Mouse (Mus musculus) forebrain, embryonic 13.5 days (tissue): ENCODE measurements around the gene Dmrtc2. TPM values are rescaled to one million over a fixed set of nuclear protein-coding genes. Genes with fewer than 3 reads are reported as not detected.
"Not testable (repeated sequence)": the region's sequence is repeated elsewhere in the genome, so short reads cannot be mapped to it uniquely, and the experiment has no call there.

Source experiments
- ATAC-seq: fragments of 200-750 bp; cut with Nextera tagmentation; 2 replicates; pipeline ENCODE4 v1.8.0; 2017
- H3K27ac ChIP-seq: fragments of 300-500 bp; sonication (generic); 2 replicates; pipeline ENCODE4 v1.5.1; 2015; ENCODE audit warnings: inconsistent platforms, mild to moderate bottlenecking, moderate library complexity
- H3K27me3 ChIP-seq: fragments of 300-500 bp; sonication (generic); 2 replicates; pipeline ENCODE4 v1.6.1; 2015; ENCODE audit warnings: mild to moderate bottlenecking, inconsistent platforms
- H3K36me3 ChIP-seq: fragments of 300-500 bp; sonication (generic); 2 replicates; pipeline ENCODE4 v1.6.1; 2015; ENCODE audit warnings: mild to moderate bottlenecking, inconsistent platforms; ENCODE audit not compliant: poor library complexity, severe bottlenecking
- H3K4me1 ChIP-seq: fragments of 300-500 bp; sonication (generic); 2 replicates; pipeline ENCODE4 v1.6.1; 2015; ENCODE audit warnings: inconsistent platforms
- H3K4me2 ChIP-seq: fragments of 300-500 bp; sonication (generic); 2 replicates; pipeline ENCODE4 v1.6.1; 2015; ENCODE audit warnings: inconsistent platforms, mild to moderate bottlenecking, moderate library complexity
- H3K4me3 ChIP-seq: fragments of 300-500 bp; sonication (generic); 2 replicates; pipeline ENCODE4 v1.5.1; 2015; ENCODE audit warnings: mild to moderate bottlenecking, inconsistent platforms
- H3K9ac ChIP-seq: fragments of 300-500 bp; sonication (generic); 2 replicates; pipeline ENCODE4 v1.6.1; 2015; ENCODE audit warnings: mild to moderate bottlenecking, inconsistent platforms
- H3K9me3 ChIP-seq: fragments of 300-500 bp; sonication (generic); replicated peaks from 2 replicates; pipeline ENCODE4 v1.6.1; 2016; ENCODE audit warnings: inconsistent platforms
- WGBS: fragments of 180-500 bp; shearing (Covaris S2); methylation state at CpG from one replicate; pipeline ENCODE4 v1.1.7; 2015; 5-methylcytosine and 5-hydroxymethylcytosine counted together
- polyA plus RNA-seq: library from polyadenylated mRNA; unstranded; fragments of >200 nt; fragmentation: Nextera tagmentation; extraction: Ambion mirVana; gene quantifications from 2 replicates; pipeline ENCODE4 v1.2.1, GENCODE M21; 2015

Gene Dmrtc2
- 0.10 and 0.13 TPM in 2 replicates for polyA plus RNA-seq

DNA sequence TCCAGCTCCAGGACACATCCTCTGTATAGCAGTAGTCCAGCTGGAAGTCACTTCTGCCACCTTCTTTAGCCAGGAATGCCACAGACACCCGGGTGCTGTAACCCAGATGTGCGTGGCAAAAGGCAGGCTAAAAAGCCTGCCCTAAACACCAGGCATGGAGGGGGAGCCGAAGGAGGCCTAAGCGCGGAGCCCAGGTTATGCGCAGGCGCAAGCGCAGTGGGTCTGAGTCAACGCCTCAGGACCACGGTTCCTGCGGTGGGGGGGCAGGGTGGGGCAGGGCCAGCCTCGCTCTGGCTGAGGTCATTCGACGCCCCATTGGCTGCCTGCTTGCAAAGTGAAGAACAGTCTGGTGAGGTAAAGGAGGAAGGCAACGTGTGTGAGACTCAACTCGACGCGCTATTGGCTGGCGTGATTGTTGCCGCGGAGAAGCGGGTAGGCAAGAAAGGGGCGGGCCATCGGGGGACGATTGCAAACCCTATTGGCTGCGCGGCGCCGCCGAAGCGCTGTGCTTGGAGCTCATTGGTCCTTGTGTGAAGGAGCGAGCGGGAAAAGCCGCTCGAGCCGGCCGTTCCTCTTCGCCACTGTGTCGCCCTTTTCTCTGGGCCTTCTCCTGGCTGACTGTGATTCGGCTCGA is at the start of gene Dmrtc2, which contains the start of gene Lypd4:
TSS of gene Dmrtc2 (plus strand) at position 526 of the 634 bp plus-strand sequence.
TSS of gene Lypd4 (minus strand) at position 410 of the 634 bp plus-strand sequence.
- H3K4me2 ChIP-seq: peak within 1 kb of the TSS; percentile 10; the same call in 1 of the 2 replicates
- H3K36me3 ChIP-seq: no peaks in the 10 kb centered on the region
- WGBS: 56% methylated on average over 41 of the region's 41 CpGs
- H3K4me1 ChIP-seq: peaks cover 20% of the 10 kb centered on the region
- ATAC-seq: peak; percentile 21; the same call in 1 of the 2 replicates
- H3K9me3 ChIP-seq: peaks cover 8% of the 10 kb centered on the region; the same call in 1 of the 2 replicates
- no peak within 1 kb of the TSS for H3K4me3 ChIP-seq
- H3K27me3 ChIP-seq: no peaks in the 10 kb centered on the region
- H3K9ac ChIP-seq: no peak within 1 kb of the TSS; the same call in 1 of the 2 replicates
- no peak within 1 kb of the TSS for H3K27ac ChIP-seq

DNA sequence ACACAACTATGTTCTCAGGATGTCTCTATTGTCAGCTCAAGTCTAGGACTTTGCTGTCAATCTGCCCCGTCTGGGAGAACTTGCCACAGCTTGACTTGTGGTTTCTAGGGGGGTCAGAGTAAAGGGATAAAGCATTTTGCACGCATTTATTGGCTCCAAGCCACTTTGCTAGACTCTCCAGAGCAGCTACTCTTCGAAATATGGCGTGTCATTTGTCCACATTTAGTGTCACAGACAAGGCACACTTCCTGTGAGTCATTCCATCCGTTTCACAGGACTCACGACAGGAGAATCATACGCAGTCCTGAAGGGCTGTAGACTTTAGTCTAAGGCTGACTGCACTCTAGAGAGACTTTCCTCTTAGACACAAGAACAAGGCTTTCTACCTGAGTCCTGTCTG is 45.4 kb upstream of the Dmrtc2 start:
- H3K9me3 ChIP-seq: no peaks in the 10 kb centered on the region
- H3K27me3 ChIP-seq: no peaks in the 10 kb centered on the region
- H3K27ac ChIP-seq: no peak overlapping the region
- no peaks in the 10 kb centered on the region for H3K4me1 ChIP-seq
- 74% methylated on average over 7 of the region's 7 CpGs for WGBS
- H3K9ac ChIP-seq: no peak overlapping the region
- ATAC-seq: no peak
- no peaks in the 10 kb centered on the region for H3K36me3 ChIP-seq
- no peak overlapping the region for H3K4me3 ChIP-seq
- no peak overlapping the region for H3K4me2 ChIP-seq

DNA sequence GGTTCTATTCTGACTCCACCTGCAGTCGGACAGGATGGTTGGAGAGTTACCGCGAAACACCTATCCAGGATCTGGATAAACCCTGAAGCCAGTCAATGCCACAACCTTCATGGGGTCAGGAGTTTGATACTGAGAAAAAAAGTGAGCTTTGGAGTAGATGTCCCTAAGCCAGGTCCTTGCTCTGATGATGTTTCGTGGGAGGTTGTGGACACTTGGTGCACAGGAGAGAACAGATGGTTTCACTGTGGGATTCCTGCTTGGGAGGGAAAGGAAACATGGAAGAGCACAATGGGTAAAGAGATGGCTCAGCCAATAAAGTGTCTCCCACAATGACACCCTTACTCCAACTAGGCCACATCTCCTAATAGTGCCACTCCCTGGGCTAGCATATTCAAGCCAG is 42.7 kb upstream of the Dmrtc2 start:
- no peak overlapping the region for H3K27ac ChIP-seq
- H3K4me3 ChIP-seq: no peak overlapping the region
- 96% methylated on average over 4 of the region's 4 CpGs for WGBS
- no peak for ATAC-seq
- no peaks in the 10 kb centered on the region for H3K36me3 ChIP-seq
- H3K27me3 ChIP-seq: no peaks in the 10 kb centered on the region
- no peak overlapping the region for H3K9ac ChIP-seq
- no peak overlapping the region for H3K4me2 ChIP-seq
- H3K9me3 ChIP-seq: no peaks in the 10 kb centered on the region
- H3K4me1 ChIP-seq: no peaks in the 10 kb centered on the region

DNA sequence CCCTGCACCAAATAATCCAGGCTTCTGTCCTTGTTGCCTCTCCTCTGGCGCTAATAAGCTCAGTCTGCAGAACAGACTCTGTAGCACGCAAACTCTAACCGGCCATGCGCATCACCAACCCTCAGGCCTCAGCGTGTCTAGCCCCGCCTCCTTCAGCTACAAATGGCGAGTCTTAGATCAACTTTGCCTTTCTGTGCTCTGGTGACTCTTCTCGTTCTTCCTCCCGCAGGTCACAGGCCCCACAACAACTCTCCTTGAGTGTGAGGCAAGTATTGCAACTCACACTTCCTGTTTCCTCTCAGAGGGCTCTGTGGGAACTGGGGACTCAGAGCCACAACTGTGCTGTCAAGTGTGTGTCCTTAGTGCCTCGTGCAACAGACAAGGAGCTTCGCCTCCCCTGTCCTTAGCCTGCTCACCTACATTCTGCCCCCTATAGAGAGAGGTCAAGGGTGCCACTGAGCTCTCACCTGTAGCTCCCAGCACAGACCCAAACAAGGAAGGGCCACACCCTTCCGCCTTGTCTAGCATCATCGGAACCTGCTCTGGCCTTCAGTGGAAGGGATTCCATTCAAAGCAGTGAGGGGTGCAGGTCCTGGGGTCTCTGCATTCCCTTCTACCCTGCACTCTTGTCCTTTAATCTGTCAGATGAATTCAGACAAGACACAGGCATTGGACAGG is 31.0 kb upstream of the Dmrtc2 start:
- not testable (repeated sequence) for H3K9ac ChIP-seq, H3K27me3 ChIP-seq, H3K27ac ChIP-seq, ATAC-seq, H3K9me3 ChIP-seq, H3K4me3 ChIP-seq, H3K4me2 ChIP-seq, H3K36me3 ChIP-seq, H3K4me1 ChIP-seq
- WGBS: 70% methylated on average over 13 of the region's 13 CpGs

DNA sequence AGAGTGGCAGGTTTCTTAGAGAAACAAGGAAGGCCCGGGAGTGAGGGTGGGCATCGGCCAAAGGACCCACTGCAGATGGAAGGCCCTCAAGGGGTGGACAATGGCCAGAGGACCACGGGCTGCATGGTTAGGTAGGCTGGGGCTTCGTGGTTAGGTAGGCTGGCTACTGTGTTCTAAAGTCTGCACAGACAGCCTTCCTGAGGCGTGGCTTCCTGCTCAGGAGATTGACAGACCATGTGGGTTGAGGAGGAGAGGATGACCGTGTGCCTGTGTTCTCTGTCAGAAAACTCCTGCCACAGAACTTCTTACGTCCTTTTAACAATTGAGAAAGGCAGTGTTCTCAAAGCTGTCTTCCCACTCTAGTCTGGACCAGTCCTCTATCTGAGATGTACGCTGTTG is 30.4 kb upstream of the Dmrtc2 start:
- H3K9me3 ChIP-seq: no peaks in the 10 kb centered on the region
- H3K9ac ChIP-seq: no peak overlapping the region
- no peak overlapping the region for H3K4me3 ChIP-seq
- no peak overlapping the region for H3K4me2 ChIP-seq
- H3K4me1 ChIP-seq: no peaks in the 10 kb centered on the region
- H3K27ac ChIP-seq: no peak overlapping the region
- WGBS: 80% methylated on average over 8 of the region's 8 CpGs
- H3K36me3 ChIP-seq: no peaks in the 10 kb centered on the region
- ATAC-seq: no peak
- no peaks in the 10 kb centered on the region for H3K27me3 ChIP-seq

DNA sequence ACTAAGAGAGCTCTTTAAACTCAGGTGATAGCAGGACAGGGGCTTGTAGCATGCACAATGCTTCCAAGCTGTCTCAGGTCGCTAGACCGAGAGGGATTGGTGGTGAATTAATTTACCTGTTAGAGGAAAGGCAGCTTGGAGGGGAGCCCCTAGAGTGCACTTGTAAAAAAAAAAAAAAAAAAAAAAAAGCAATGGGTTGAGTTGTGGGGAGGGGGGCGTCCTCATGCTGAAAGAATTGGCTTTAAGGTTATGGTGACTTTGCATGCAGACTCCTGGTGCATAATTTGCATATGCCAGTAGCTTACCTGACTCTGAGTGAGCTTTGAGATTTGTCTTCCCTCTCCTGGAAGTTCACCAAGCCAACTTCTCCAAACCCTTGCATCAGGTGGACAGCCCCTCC is 29.5 kb upstream of the Dmrtc2 start:
- H3K36me3 ChIP-seq: no peaks in the 10 kb centered on the region
- 58% methylated on average over 3 of the region's 3 CpGs for WGBS
- H3K9me3 ChIP-seq: no peaks in the 10 kb centered on the region
- H3K27me3 ChIP-seq: no peaks in the 10 kb centered on the region
- no peak overlapping the region for H3K4me2 ChIP-seq
- H3K9ac ChIP-seq: no peak overlapping the region
- no peak for ATAC-seq
- H3K27ac ChIP-seq: no peak overlapping the region
- H3K4me3 ChIP-seq: no peak overlapping the region
- H3K4me1 ChIP-seq: no peaks in the 10 kb centered on the region

DNA sequence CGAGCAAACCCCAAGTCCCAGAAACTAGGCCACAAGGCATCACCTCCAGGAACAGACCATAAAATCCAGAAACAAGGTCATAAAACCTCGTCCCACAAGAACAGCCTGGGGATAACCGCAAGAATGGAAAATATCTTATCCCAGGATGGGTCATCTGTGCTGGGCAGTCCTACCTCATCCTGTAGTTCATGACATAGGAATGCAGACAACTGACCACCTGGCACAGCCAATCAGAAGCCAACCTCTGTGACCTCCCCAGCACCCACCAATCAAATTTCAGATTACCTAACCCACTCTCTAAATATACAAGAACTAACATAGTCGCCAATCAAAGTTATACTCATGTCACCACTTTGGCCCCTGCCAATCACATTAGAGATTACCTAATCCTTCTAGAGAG is 28.8 kb upstream of the Dmrtc2 start:
- Histone ChIP-seq H3K36me3 (no peaks in the 10 kb centered on the region), H3K27me3 (no peaks in the 10 kb centered on the region), H3K27ac (no peak overlapping the region), H3K4me2 (no peak overlapping the region), H3K9me3 (no peaks in the 10 kb centered on the region), H3K9ac (no peak overlapping the region), H3K4me3 (no peak overlapping the region), H3K4me1 (no peaks in the 10 kb centered on the region)
- WGBS: 66% methylated on average over 4 of the region's 4 CpGs
- no peak for ATAC-seq

DNA sequence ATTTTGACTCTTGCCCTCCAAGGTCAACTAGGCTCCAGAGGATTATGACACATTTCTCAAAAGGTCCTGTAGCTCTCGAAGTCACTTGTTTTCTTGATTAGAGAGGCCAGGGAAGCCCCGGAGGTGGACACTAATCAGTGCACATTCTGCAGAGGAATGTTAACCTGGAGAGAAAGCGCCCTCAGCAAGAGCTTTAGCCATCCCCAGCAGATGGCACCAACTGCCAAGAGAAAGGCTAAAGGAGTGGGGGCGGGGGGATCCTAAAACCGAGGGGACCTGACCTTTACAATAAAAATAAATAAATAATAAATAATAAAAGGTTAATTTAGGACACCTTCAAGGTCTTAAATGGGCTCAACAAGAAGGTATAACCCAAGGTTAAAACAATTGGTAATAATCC is 25.7 kb upstream of the Dmrtc2 start:
- H3K27me3 ChIP-seq: no peaks in the 10 kb centered on the region
- 43% methylated on average over 5 of the region's 5 CpGs for WGBS
- H3K9me3 ChIP-seq: no peaks in the 10 kb centered on the region

DNA sequence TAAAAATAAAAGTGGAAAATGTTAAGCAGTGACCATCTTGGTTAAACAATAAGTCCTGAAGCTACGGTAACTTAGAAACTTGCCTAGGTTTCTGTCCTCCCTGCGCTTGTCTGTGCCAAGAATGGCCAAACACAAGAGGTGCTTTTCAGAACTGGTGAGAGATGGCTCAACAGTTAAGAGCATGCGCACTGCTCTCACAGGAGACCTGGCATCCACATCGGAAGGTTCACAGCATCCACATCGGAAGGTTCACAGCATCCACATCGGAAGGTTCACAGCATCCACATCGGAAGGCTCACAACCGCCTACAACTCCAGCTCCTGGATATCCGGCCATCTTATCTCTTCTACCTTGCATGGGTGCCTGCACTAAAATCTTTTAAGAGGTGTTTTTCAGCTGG is 24.7 kb upstream of the Dmrtc2 start:
- Histone ChIP-seq H3K9me3 (no peaks in the 10 kb centered on the region), H3K36me3 (no peaks in the 10 kb centered on the region), H3K27ac (no peak overlapping the region), H3K9ac (no peak overlapping the region), H3K4me1 (0 out of 2 replicates have a peak, but pooled peaks cover 5% of the 10 kb centered on the region), H3K4me2 (no peak overlapping the region), H3K4me3 (no peak overlapping the region), H3K27me3 (no peaks in the 10 kb centered on the region)
- 83% methylated on average over 9 of the region's 9 CpGs for WGBS
- ATAC-seq: no peak

More for the DNA sequence above, 25.7 kb upstream of the Dmrtc2 start:
- H3K27ac ChIP-seq: no peak overlapping the region
- no peak overlapping the region for H3K4me2 ChIP-seq
- H3K36me3 ChIP-seq: no peaks in the 10 kb centered on the region
- 0 out of 2 replicates have a peak, but pooled peaks cover 5% of the 10 kb centered on the region for H3K4me1 ChIP-seq
- no peak overlapping the region for H3K9ac ChIP-seq
- ATAC-seq: no peak
- no peak overlapping the region for H3K4me3 ChIP-seq

DNA sequence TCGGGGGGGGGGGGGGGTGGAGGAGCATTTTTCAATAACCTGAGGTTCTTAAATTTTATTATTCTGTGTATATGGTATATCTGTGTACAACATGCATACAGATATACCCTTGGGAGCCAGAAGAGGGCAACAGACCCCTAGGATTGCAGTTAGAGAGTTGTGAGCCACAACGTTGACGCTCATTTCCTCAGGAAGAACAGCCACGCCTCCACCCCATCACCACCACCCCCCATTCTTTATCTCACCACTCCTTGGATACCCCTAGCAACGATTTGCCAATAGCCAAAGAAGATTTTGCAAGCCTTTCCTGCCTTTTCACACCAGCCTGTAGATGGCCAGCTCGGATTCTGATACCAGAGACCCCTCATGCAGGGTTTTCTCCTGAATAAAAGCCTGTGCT is 24.1 kb upstream of the Dmrtc2 start:
- 4% methylated on average over 6 of the region's 6 CpGs for WGBS
- H3K36me3 ChIP-seq: no peaks in the 10 kb centered on the region
- H3K4me1 ChIP-seq: 0 out of 2 replicates have a peak, but pooled peaks cover 5% of the 10 kb centered on the region
- no peaks in the 10 kb centered on the region for H3K27me3 ChIP-seq
- no peak for ATAC-seq
- no peak overlapping the region for H3K9ac ChIP-seq
- H3K4me2 ChIP-seq: no peak overlapping the region
- H3K4me3 ChIP-seq: no peak overlapping the region
- H3K9me3 ChIP-seq: no peaks in the 10 kb centered on the region
- H3K27ac ChIP-seq: no peak overlapping the region

DNA sequence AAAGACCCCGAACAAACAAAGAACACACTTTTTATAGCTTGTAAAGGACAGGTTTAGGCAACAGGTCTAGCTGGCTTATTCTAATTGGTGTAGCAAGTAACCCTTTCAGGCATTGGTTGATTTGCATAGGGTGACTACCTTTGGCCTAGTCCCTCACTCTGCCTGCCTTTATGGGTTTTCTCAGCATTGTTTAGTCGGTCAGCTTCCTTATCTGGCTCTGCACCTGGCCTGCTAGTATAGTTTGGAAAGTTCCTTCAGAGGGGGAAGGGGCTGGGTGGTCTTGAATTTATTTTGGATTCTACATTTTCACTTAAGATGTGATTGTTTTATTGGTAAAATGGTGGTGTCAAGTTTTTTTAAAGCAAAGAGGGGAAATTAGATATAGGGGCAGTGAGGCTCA is 23.3 kb upstream of the Dmrtc2 start:
- not testable (repeated sequence) for H3K4me3 ChIP-seq, H3K9me3 ChIP-seq, ATAC-seq, H3K27ac ChIP-seq, H3K4me1 ChIP-seq, H3K36me3 ChIP-seq, H3K9ac ChIP-seq, H3K4me2 ChIP-seq, H3K27me3 ChIP-seq
- WGBS: 23% methylated on average over 2 of the region's 2 CpGs

DNA sequence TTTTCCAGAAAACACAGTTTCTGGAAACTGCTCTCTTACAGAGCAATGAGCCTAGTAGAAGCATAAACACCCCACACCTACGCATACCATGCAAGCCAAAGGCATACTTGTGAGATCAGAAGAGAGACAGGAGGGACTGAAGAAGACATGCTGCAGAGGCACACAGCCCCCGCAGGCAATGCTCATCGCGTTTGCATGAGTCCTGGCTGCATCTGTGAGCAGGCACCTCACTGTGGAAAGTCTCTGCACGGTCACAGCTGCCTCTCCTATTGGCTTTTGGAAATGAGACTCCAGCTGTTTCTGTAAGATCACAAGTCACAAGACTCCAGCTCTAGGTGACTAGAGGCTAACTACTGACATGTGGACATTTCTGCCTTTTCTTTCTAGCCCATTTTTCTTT is 19.7 kb upstream of the Dmrtc2 start:
- WGBS: 23% methylated on average over 5 of the region's 5 CpGs
- no peaks in the 10 kb centered on the region for H3K27me3 ChIP-seq
- ATAC-seq: no peak
- no peak overlapping the region for H3K27ac ChIP-seq
- no peaks in the 10 kb centered on the region for H3K9me3 ChIP-seq
- no peak overlapping the region for H3K4me3 ChIP-seq
- no peak overlapping the region for H3K4me2 ChIP-seq
- no peak overlapping the region for H3K9ac ChIP-seq
- no peaks in the 10 kb centered on the region for H3K36me3 ChIP-seq
- 0 out of 2 replicates have a peak, but pooled peaks cover 5% of the 10 kb centered on the region for H3K4me1 ChIP-seq
